Mouse (Mus musculus): ENCODE measurements at regions not wholly inside any gene's neighbourhood (a gene's known extent, or its start where the extent isn't known, plus 50 kb on each side); places are given as distances from the start of the nearest gene placed in this dataset.
A peak's percentile ranks its signal among the peaks of the same experiment; 100 is the strongest.

- no peak for DNase-seq (ENCODE audit: low read depth, low spot score)
- H3K9me3 ChIP-seq (ENCODE audit: control insufficient read depth, insufficient read depth, low read depth, low read length): no peaks in the 10 kb centered on the region
- peaks cover 0 to 9% of the 10 kb centered on the region in 2 experiments; a peak in 2 of 4 replicates for H3K4me1 ChIP-seq (ENCODE audit: control insufficient read depth in 2 of 2, insufficient read depth in 2 of 2, low read length in 2 of 2, poor library complexity in 1 of 2)
- H3K4me3 ChIP-seq (ENCODE audit: insufficient read depth in 1 of 2, low read depth in 1 of 2, low read length in 2 of 2, poor library complexity in 1 of 2, severe bottlenecking in 1 of 2): no peak overlapping the region
- H3K9ac ChIP-seq (ENCODE audit: insufficient read depth, low read depth, low read length, poor library complexity, severe bottlenecking): no peak overlapping the region
- in situ Hi-C loops (cut with MboI; ENCODE audit: low sequenced_read_pairs in 2 of 2, unreplicated experiment in 2 of 2): no loop called here
- no peak overlapping the region for H3K27ac ChIP-seq (ENCODE audit: insufficient read depth, low read depth, low read length, poor library complexity, severe bottlenecking)
- no peaks in the 10 kb centered on the region for H3K36me3 ChIP-seq (ENCODE audit: control insufficient read depth, insufficient read depth, low read length, poor library complexity, severe bottlenecking)
- TF ChIP-seq ZC3H11A (IDR thresholded peaks at IDR 0.05; ENCODE audit: borderline replicate concordance, low read depth, low read length) (no peak), CHD2 (IDR thresholded peaks at IDR 0.05; ENCODE audit: low read depth, low read length) (no peak), ZNF384 (IDR thresholded peaks at IDR 0.05; ENCODE audit: low read depth, low read length) (no peak), HCFC1 (IDR thresholded peaks at IDR 0.05; ENCODE audit: borderline replicate concordance, insufficient read depth, low read length) (no peak), MAFK (IDR thresholded peaks at IDR 0.05; ENCODE audit: insufficient read depth, low read depth, low read length) (no peak)
Measured at GRCm38 (mm10) chr4:153752791-153753190, 204.2 kb upstream of the A430005L14Rik start.

- DNase-seq (ENCODE audit: low read depth, low spot score): no peak
- Histone ChIP-seq H3K9ac (ENCODE audit: insufficient read depth, low read depth, low read length, poor library complexity, severe bottlenecking) (no peak overlapping the region), H3K9me3 (ENCODE audit: control insufficient read depth, insufficient read depth, low read depth, low read length) (no peaks in the 10 kb centered on the region), H3K27ac (ENCODE audit: insufficient read depth, low read depth, low read length, poor library complexity, severe bottlenecking) (no peak overlapping the region), H3K4me1 (ENCODE audit: control insufficient read depth in 2 of 2, insufficient read depth in 2 of 2, low read length in 2 of 2, poor library complexity in 1 of 2) (peaks cover 2 to 4% of the 10 kb centered on the region in 2 experiments; a peak in 1 of 4 replicates), H3K36me3 (ENCODE audit: control insufficient read depth, insufficient read depth, low read length, poor library complexity, severe bottlenecking) (no peaks in the 10 kb centered on the region), H3K4me3 (ENCODE audit: insufficient read depth in 1 of 2, low read depth in 1 of 2, low read length in 2 of 2, poor library complexity in 1 of 2, severe bottlenecking in 1 of 2) (no peak overlapping the region)
- TF ChIP-seq CHD2 (IDR thresholded peaks at IDR 0.05; ENCODE audit: low read depth, low read length) (no peak), HCFC1 (IDR thresholded peaks at IDR 0.05; ENCODE audit: borderline replicate concordance, insufficient read depth, low read length) (no peak), MAFK (IDR thresholded peaks at IDR 0.05; ENCODE audit: insufficient read depth, low read depth, low read length) (no peak), ZNF384 (IDR thresholded peaks at IDR 0.05; ENCODE audit: low read depth, low read length) (no peak)
- in situ Hi-C loops (cut with MboI; ENCODE audit: low sequenced_read_pairs in 2 of 2, unreplicated experiment in 2 of 2): no loop called here
Measured at GRCm38 (mm10) chr4:153758323-153758722, 198.7 kb upstream of the A430005L14Rik start.

GRCm38 (mm10) chr4:153758781-153759180 is 198.3 kb upstream of the A430005L14Rik start:
- peaks cover under 1 to 2% of the 10 kb centered on the region in 2 experiments; a peak in 1 of 4 replicates for H3K4me1 ChIP-seq (ENCODE audit: control insufficient read depth in 2 of 2, insufficient read depth in 2 of 2, low read length in 2 of 2, poor library complexity in 1 of 2)
- no peak overlapping the region for H3K27ac ChIP-seq (ENCODE audit: insufficient read depth, low read depth, low read length, poor library complexity, severe bottlenecking)
- H3K4me3 ChIP-seq (ENCODE audit: insufficient read depth in 1 of 2, low read depth in 1 of 2, low read length in 2 of 2, poor library complexity in 1 of 2, severe bottlenecking in 1 of 2): no peak overlapping the region
- no peaks in the 10 kb centered on the region for H3K36me3 ChIP-seq (ENCODE audit: control insufficient read depth, insufficient read depth, low read length, poor library complexity, severe bottlenecking)
- no peak for DNase-seq (ENCODE audit: low read depth, low spot score)
- no peaks in the 10 kb centered on the region for H3K9me3 ChIP-seq (ENCODE audit: control insufficient read depth, insufficient read depth, low read depth, low read length)
- in situ Hi-C loops (cut with MboI; ENCODE audit: low sequenced_read_pairs in 2 of 2, unreplicated experiment in 2 of 2): no loop called here
- TF ChIP-seq MAFK (IDR thresholded peaks at IDR 0.05; ENCODE audit: insufficient read depth, low read depth, low read length) (no peak), HCFC1 (IDR thresholded peaks at IDR 0.05; ENCODE audit: borderline replicate concordance, insufficient read depth, low read length) (no peak), CHD2 (IDR thresholded peaks at IDR 0.05; ENCODE audit: low read depth, low read length) (no peak), ZC3H11A (IDR thresholded peaks at IDR 0.05; ENCODE audit: borderline replicate concordance, low read depth, low read length) (no peak)
- H3K9ac ChIP-seq (ENCODE audit: insufficient read depth, low read depth, low read length, poor library complexity, severe bottlenecking): no peak overlapping the region

- in situ Hi-C loops (cut with MboI; ENCODE audit: low sequenced_read_pairs in 2 of 2, unreplicated experiment in 2 of 2): no loop called here
- Histone ChIP-seq H3K9me3 (ENCODE audit: control insufficient read depth, insufficient read depth, low read depth, low read length) (no peaks in the 10 kb centered on the region), H3K4me1 (ENCODE audit: control insufficient read depth in 2 of 2, insufficient read depth in 2 of 2, low read length in 2 of 2, poor library complexity in 1 of 2) (peaks cover 2 to 5% of the 10 kb centered on the region in 2 experiments; a peak in 1 of 4 replicates), H3K9ac (ENCODE audit: insufficient read depth, low read depth, low read length, poor library complexity, severe bottlenecking) (no peak overlapping the region), H3K27ac (ENCODE audit: insufficient read depth, low read depth, low read length, poor library complexity, severe bottlenecking) (no peak overlapping the region), H3K4me3 (ENCODE audit: insufficient read depth in 1 of 2, low read depth in 1 of 2, low read length in 2 of 2, poor library complexity in 1 of 2, severe bottlenecking in 1 of 2) (no peak overlapping the region), H3K36me3 (ENCODE audit: control insufficient read depth, insufficient read depth, low read length, poor library complexity, severe bottlenecking) (no peaks in the 10 kb centered on the region)
- DNase-seq (ENCODE audit: low read depth, low spot score): peak; percentile 73
- TF ChIP-seq MAFK (IDR thresholded peaks at IDR 0.05; ENCODE audit: insufficient read depth, low read depth, low read length) (no peak), ZC3H11A (IDR thresholded peaks at IDR 0.05; ENCODE audit: borderline replicate concordance, low read depth, low read length) (0 out of 2 replicates have a peak, but pooled peaks have one; percentile 18)
Measured at GRCm38 (mm10) chr4:153760934-153761333, 196.1 kb upstream of the A430005L14Rik start.

GRCm38 (mm10) chr4:153763413-153763812 is 193.6 kb upstream of the A430005L14Rik start:
- Histone ChIP-seq H3K4me1 (ENCODE audit: control insufficient read depth in 2 of 2, insufficient read depth in 2 of 2, low read length in 2 of 2, poor library complexity in 1 of 2) (peaks cover 2 to 5% of the 10 kb centered on the region in 2 experiments; a peak in 1 of 4 replicates), H3K9me3 (ENCODE audit: control insufficient read depth, insufficient read depth, low read depth, low read length) (no peaks in the 10 kb centered on the region), H3K36me3 (ENCODE audit: control insufficient read depth, insufficient read depth, low read length, poor library complexity, severe bottlenecking) (no peaks in the 10 kb centered on the region), H3K27ac (ENCODE audit: insufficient read depth, low read depth, low read length, poor library complexity, severe bottlenecking) (no peak overlapping the region), H3K9ac (ENCODE audit: insufficient read depth, low read depth, low read length, poor library complexity, severe bottlenecking) (no peak overlapping the region), H3K4me3 (ENCODE audit: insufficient read depth in 1 of 2, low read depth in 1 of 2, low read length in 2 of 2, poor library complexity in 1 of 2, severe bottlenecking in 1 of 2) (no peak overlapping the region)
- TF ChIP-seq MAFK (IDR thresholded peaks at IDR 0.05; ENCODE audit: insufficient read depth, low read depth, low read length): no peak
- no peak for TF ChIP-seq CHD2 (IDR thresholded peaks at IDR 0.05; ENCODE audit: low read depth, low read length)
- no peak for TF ChIP-seq ZC3H11A (IDR thresholded peaks at IDR 0.05; ENCODE audit: borderline replicate concordance, low read depth, low read length)
- TF ChIP-seq HCFC1 (IDR thresholded peaks at IDR 0.05; ENCODE audit: borderline replicate concordance, insufficient read depth, low read length): no peak
- TF ChIP-seq ZNF384 (IDR thresholded peaks at IDR 0.05; ENCODE audit: low read depth, low read length): no peak
- DNase-seq (ENCODE audit: low read depth, low spot score): no peak
- in situ Hi-C loops (cut with MboI; ENCODE audit: low sequenced_read_pairs in 2 of 2, unreplicated experiment in 2 of 2): no loop called here
